Comparison of ENCODE assay signal across 12 mouse cellular contexts in the genomic region with DNA sequence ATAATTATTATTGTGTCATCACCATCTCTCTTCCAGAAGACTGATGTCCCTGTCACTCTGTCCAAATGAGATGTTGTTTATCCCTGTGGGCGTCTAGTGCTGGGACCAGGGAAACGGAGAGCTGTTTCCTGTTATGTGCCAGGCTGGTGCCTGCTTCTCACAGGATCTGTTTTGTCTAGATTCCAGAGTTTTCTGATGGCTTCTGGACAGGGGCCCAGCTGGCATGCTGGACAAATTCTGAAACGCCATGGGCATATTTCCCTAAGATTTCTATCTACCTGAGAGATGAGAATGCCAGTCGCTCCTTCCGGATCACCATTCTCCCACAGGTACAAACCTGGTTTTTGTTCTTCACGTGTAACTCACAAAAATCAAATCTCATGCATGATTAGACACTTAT.
"Had no signal": no experiment of that assay in that cellular context is flagged by ENCODE, and none has a peak within 500 bp of the region (broad histone marks: within the 10 kb centered on the region; RNA-seq: fewer than 3 reads in every experiment).

No protein-coding gene starts in this region.

- ATAC-seq: intestine, postnatal 0 days; lung, postnatal 0 days; midbrain, embryonic 13.5 days had no signal

- DNase-seq: kidney, adult 2 months; kidney, postnatal 25 days; liver, embryonic 13.5 days; lung, embryonic 14.5 days; lung, postnatal 36 days; right cerebral cortex, adult 18-20 months; right cerebral cortex, postnatal 14 days; right cerebral cortex, postnatal 4 days; thymus, postnatal 25 days had no signal
